Mouse (Mus musculus) midbrain, embryonic 15.5 days (tissue): Measurements from ENCODE around the gene Mia. TPM values are rescaled to one million over a fixed set of nuclear protein-coding genes. Genes with fewer than 3 reads are reported as not detected.

ENCODE experiments used
- ATAC-seq: fragments of 200-750 bp; cut with Nextera tagmentation; replicated peaks from 2 replicates; pipeline ENCODE4 v1.8.0; 2017; ENCODE audit warnings: moderate TSS enrichment
- H3K27ac ChIP-seq: fragments of 300-500 bp; sonication (generic); 2 replicates; pipeline ENCODE4 v1.5.1; 2015; ENCODE audit warnings: mild to moderate bottlenecking, inconsistent platforms
- H3K27me3 ChIP-seq: fragments of 300-500 bp; sonication (generic); replicated peaks from 2 replicates; pipeline ENCODE4 v1.6.1; 2015; ENCODE audit warnings: inconsistent platforms
- H3K36me3 ChIP-seq: fragments of 300-500 bp; sonication (generic); replicated peaks from 2 replicates; pipeline ENCODE4 v1.6.1; 2015; ENCODE audit warnings: inconsistent platforms
- H3K4me1 ChIP-seq: fragments of 300-500 bp; sonication (generic); 2 replicates; pipeline ENCODE4 v1.6.1; 2015; ENCODE audit warnings: inconsistent platforms
- H3K4me2 ChIP-seq: fragments of 300-500 bp; sonication (generic); 2 replicates; pipeline ENCODE4 v1.6.1; 2015; ENCODE audit warnings: inconsistent platforms, mild to moderate bottlenecking, moderate library complexity
- H3K4me3 ChIP-seq: fragments of 300-500 bp; sonication (generic); 2 replicates; pipeline ENCODE4 v1.5.1; 2015; ENCODE audit warnings: mild to moderate bottlenecking, inconsistent platforms
- H3K9ac ChIP-seq: fragments of 300-500 bp; sonication (generic); 2 replicates; pipeline ENCODE4 v1.6.1; 2015; ENCODE audit warnings: mild to moderate bottlenecking, inconsistent platforms
- H3K9me3 ChIP-seq: fragments of 300-500 bp; sonication (generic); 2 replicates; pipeline ENCODE4 v1.6.1; 2016; ENCODE audit warnings: inconsistent platforms
- WGBS: fragments of 180-500 bp; shearing (Covaris S2); methylation state at CpG from one replicate; pipeline ENCODE4 v1.1.7; 2015; ENCODE audit warnings: mixed read lengths; 5-methylcytosine and 5-hydroxymethylcytosine counted together
- polyA plus RNA-seq: library from polyadenylated mRNA; unstranded; fragments of >200 nt; fragmentation: Nextera tagmentation; extraction: Ambion mirVana; gene quantifications from 2 replicates; pipeline ENCODE4 v1.2.1, GENCODE M21; 2015

The Mia gene
- polyA plus RNA-seq, 1 experiment from 2014 or later = 14.0 TPM

DNA sequence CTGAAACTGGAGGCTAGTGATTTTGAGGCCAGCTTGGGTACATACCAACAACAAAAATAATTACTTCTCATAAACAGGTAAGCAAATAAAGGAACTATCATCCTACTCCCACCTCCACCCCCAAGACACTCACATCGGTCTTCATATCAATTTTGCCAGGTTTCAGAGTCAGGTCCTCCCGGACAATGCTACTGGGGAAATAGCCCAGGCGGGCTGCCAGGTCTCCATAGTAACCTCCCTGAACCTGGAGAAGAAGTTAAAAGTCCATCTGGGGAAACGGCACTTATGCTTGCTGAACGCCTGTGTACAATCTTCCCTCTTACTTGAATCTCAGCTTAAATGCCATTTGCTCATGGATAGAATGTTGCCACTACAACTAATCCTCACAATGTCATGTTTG, 921 bp downstream of the Mia start:
- Histone ChIP-seq H3K27ac (peak overlapping the region; percentile 79; the same call in 1 of the 2 replicates), H3K4me1 (peaks cover 20% of the 10 kb centered on the region), H3K27me3 (no peaks in the 10 kb centered on the region), H3K9me3 (no peaks in the 10 kb centered on the region), H3K36me3 (peaks cover 8% of the 10 kb centered on the region; the same call in 1 of the 2 replicates), H3K4me3 (no peak overlapping the region), H3K4me2 (peak overlapping the region; percentile 52; the same call in 1 of the 2 replicates), H3K9ac (no peak overlapping the region)
- no peak for ATAC-seq
- WGBS = 37% methylated on average over 5 of the region's 5 CpGs

DNA sequence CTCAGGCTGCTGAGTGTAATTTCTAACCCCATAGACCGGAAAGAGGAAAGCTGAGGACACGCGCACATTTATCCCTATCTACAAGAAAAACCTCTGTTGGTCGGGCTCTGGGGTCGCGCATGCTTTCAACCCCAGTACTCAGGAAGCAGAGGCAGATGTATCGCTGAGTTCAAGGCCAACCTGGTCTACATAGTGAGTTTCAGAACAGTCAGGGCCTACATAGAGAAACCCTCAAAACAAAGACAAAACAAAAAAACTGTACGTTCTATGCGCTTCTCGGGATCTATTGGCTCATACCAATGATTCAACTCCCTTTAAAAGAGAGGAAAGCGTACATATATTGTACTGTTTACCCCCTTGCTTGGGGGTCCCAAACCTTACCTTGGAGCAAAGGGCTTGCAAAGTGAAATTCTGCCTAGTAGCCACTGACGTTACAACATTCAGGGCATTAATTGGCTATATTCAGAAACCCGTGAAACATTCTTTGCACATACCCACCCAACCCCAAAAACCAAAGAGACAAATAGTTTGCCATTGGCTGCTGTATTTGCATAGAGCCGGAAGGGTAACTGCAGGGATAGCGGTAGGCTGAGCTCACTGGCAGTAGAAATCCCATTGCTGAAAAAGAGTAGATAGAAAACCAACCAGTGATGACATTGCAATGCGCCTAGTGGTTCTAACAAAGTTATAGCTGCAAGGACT, 1.6 kb downstream of the Mia start:
- 46% methylated on average over 16 of the region's 16 CpGs for WGBS
- H3K27me3 ChIP-seq = no peaks in the 10 kb centered on the region
- H3K9ac ChIP-seq = peak overlapping the region; percentile 36
- peaks cover 20% of the 10 kb centered on the region for H3K4me1 ChIP-seq
- H3K4me3 ChIP-seq = peak overlapping the region; percentile 71
- H3K9me3 ChIP-seq = no peaks in the 10 kb centered on the region
- peak overlapping the region; percentile 79 for H3K27ac ChIP-seq
- peak; percentile 15 for ATAC-seq
- H3K4me2 ChIP-seq = peak overlapping the region; percentile 52
- H3K36me3 ChIP-seq = peaks cover 3% of the 10 kb centered on the region; the same call in 1 of the 2 replicates

- peak within 1 kb of the TSS; percentile 91 for H3K27ac ChIP-seq
- peaks cover 2% of the 10 kb centered on the region; the same call in 1 of the 2 replicates for H3K36me3 ChIP-seq
- peaks cover 20% of the 10 kb centered on the region for H3K4me1 ChIP-seq
- H3K4me2 ChIP-seq = peak within 1 kb of the TSS; percentile 52
- ATAC-seq = peak; percentile 98
- under 1% methylated on average over 53 of the region's 53 CpGs for WGBS
- no peaks in the 10 kb centered on the region for H3K9me3 ChIP-seq
- no peaks in the 10 kb centered on the region for H3K27me3 ChIP-seq
- H3K9ac ChIP-seq = peak within 1 kb of the TSS; percentile 47
- H3K4me3 ChIP-seq = peak within 1 kb of the TSS; percentile 71
These were observed 2.4 kb downstream of the Mia start, which contains the start of gene Rab4b for GRCm38 (mm10) chr7:27178324-27179216. TSS of gene Rab4b (minus strand) at chr7:27178896.

- whole genome bisulfite sequencing = 19% methylated on average over 4 of the region's 4 CpGs
- H3K4me1 ChIP-seq = peaks cover 20% of the 10 kb centered on the region
- H3K4me2 ChIP-seq = peak overlapping the region; percentile 52
- peak overlapping the region; percentile 91 for H3K27ac ChIP-seq
- peak; percentile 19 for ATAC-seq
- peak overlapping the region; percentile 47 for H3K9ac ChIP-seq
- peak overlapping the region; percentile 71 for H3K4me3 ChIP-seq
- H3K27me3 ChIP-seq = no peaks in the 10 kb centered on the region
- no peaks in the 10 kb centered on the region for H3K9me3 ChIP-seq
- H3K36me3 ChIP-seq = peaks cover 4% of the 10 kb centered on the region; the same call in 1 of the 2 replicates
These were observed 3.0 kb downstream of the Mia start for GRCm38 (mm10) chr7:27177942-27178323.

DNA sequence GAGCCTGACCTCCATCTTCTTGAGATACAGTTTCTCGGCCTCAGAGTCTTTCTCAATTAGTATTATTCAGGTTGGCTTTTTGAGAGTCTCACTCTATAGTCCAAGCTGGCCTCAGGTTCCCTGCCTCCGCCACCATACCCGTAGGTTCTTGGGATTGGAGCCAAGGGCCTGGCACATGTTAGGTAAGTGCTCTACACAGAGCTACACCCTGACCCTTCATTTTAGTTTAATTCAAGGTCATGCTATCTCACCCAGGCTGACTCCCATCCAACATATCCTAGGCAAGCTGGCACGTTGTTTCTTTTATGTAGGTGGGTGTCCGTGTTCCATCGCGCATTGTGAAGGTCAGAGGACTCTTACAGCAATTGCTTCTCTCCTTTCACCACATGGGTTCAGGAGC, 6.1 kb downstream of the Mia start:
- Histone ChIP-seq H3K4me3 (no peak overlapping the region), H3K9me3 (no peaks in the 10 kb centered on the region), H3K27ac (no peak overlapping the region), H3K4me1 (peaks cover 17% of the 10 kb centered on the region), H3K36me3 (peaks cover 10% of the 10 kb centered on the region; the same call in 1 of the 2 replicates), H3K4me2 (no peak overlapping the region), H3K27me3 (no peaks in the 10 kb centered on the region), H3K9ac (no peak overlapping the region)
- WGBS = 96% methylated on average over 7 of the region's 7 CpGs
- ATAC-seq = no peak

DNA sequence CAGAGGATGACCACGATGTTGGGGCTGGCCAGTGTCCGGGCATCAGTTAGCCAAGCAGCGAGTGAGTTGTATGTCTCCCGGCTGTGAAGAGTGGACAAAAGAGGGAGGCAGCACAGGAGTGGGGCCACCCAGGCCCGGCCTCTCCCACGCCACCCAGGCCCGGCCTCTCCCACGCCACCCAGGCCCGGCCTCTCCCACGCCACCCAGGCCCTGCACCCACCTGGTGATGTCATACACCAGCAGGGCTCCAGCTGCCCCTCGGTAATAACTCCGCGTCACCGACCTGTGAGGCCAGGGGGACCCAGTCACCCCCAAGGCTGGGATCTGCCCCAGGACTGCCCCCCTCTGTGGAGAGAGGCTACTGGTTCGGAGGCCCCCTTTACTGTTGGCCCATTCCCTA, 6.5 kb downstream of the Mia start:
- peaks cover 10% of the 10 kb centered on the region; the same call in 1 of the 2 replicates for H3K36me3 ChIP-seq
- 92% methylated on average over 15 of the region's 15 CpGs for WGBS
- no peak overlapping the region for H3K4me3 ChIP-seq
- peaks cover 13% of the 10 kb centered on the region for H3K4me1 ChIP-seq
- H3K4me2 ChIP-seq = no peak overlapping the region
- ATAC-seq = no peak
- no peak overlapping the region for H3K9ac ChIP-seq
- no peaks in the 10 kb centered on the region for H3K27me3 ChIP-seq
- no peaks in the 10 kb centered on the region for H3K9me3 ChIP-seq
- no peak overlapping the region for H3K27ac ChIP-seq

- no peak for ATAC-seq
- no peak overlapping the region for H3K4me2 ChIP-seq
- WGBS = 85% methylated on average over 3 of the region's 3 CpGs
These were observed 10.0 kb downstream of the Mia start for GRCm38 (mm10) chr7:27170981-27171380.

GRCm38 (mm10) chr7:27168371-27168770, 12.6 kb downstream of the Mia start:
- 97% methylated on average over 5 of the region's 5 CpGs for WGBS
- Histone ChIP-seq H3K27ac (no peak overlapping the region), H3K9ac (no peak overlapping the region), H3K9me3 (no peaks in the 10 kb centered on the region), H3K4me2 (no peak overlapping the region), H3K4me3 (no peak overlapping the region), H3K4me1 (peaks cover 35% of the 10 kb centered on the region), H3K27me3 (no peaks in the 10 kb centered on the region), H3K36me3 (peaks cover 7% of the 10 kb centered on the region; the same call in 1 of the 2 replicates)
- ATAC-seq = no peak

More at GRCm38 (mm10) chr7:27170981-27171380, 10.0 kb downstream of the Mia start:
- no peak overlapping the region for H3K4me3 ChIP-seq
- no peaks in the 10 kb centered on the region for H3K27me3 ChIP-seq
- no peak overlapping the region for H3K27ac ChIP-seq
- peaks cover 10% of the 10 kb centered on the region; the same call in 1 of the 2 replicates for H3K36me3 ChIP-seq
- peaks cover 10% of the 10 kb centered on the region for H3K4me1 ChIP-seq
- H3K9ac ChIP-seq = no peak overlapping the region
- H3K9me3 ChIP-seq = no peaks in the 10 kb centered on the region

GRCm38 (mm10) chr7:27167475-27168094, 13.4 kb downstream of the Mia start:
- peak; percentile 11 for ATAC-seq
- WGBS = 75% methylated on average over 11 of the region's 11 CpGs

GRCm38 (mm10) chr7:27166614-27167474, 14.1 kb downstream of the Mia start, which contains the start of gene Egln2:
TSS of gene Egln2 (minus strand) at chr7:27166802.
- no peaks in the 10 kb centered on the region for H3K36me3 ChIP-seq
- peak; percentile 82 for ATAC-seq
- H3K27me3 ChIP-seq = no peaks in the 10 kb centered on the region
- H3K9me3 ChIP-seq = no peaks in the 10 kb centered on the region
- peak within 1 kb of the TSS; percentile 90 for H3K4me2 ChIP-seq
- peak within 1 kb of the TSS; percentile 85 for H3K4me3 ChIP-seq
- H3K27ac ChIP-seq = peak within 1 kb of the TSS; percentile 99
- peak within 1 kb of the TSS; percentile 90 for H3K9ac ChIP-seq
- WGBS = 1% methylated on average over 43 of the region's 61 CpGs
- peaks cover 50% of the 10 kb centered on the region for H3K4me1 ChIP-seq

More at GRCm38 (mm10) chr7:27167475-27168094, 13.4 kb downstream of the Mia start:
- Histone ChIP-seq H3K4me2 (peak overlapping the region; percentile 90), H3K27me3 (no peaks in the 10 kb centered on the region), H3K4me3 (peak overlapping the region; percentile 85), H3K36me3 (0 out of 2 replicates have a peak, but pooled peaks cover 3% of the 10 kb centered on the region), H3K9ac (peak overlapping the region; percentile 39), H3K27ac (peak overlapping the region; percentile 99), H3K4me1 (peaks cover 42% of the 10 kb centered on the region), H3K9me3 (no peaks in the 10 kb centered on the region)

DNA sequence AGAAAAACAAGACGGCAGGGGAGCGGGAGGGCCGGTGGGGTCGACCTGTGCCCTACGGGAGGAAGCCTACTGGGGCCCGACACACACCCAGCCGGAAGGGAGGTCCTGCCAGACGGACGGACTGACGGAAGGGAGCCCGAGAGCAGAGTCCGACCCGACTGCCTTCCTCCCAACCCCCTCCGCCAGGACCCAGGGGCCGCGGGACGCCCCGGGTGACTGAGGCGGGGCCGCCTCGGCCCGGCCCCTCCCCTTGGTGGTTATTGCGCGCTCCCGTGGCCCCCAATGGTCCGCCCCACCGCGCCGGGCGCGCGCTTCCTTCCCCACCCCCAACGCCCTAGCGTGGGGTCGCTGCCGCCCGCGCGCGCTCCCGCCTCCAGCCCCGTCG, 14.7 kb downstream of the Mia start:
- Histone ChIP-seq H3K9ac (peak overlapping the region; percentile 90), H3K36me3 (no peaks in the 10 kb centered on the region), H3K9me3 (no peaks in the 10 kb centered on the region), H3K27ac (peak overlapping the region; percentile 99), H3K4me1 (peaks cover 56% of the 10 kb centered on the region), H3K4me2 (peak overlapping the region; percentile 90), H3K27me3 (no peaks in the 10 kb centered on the region), H3K4me3 (peak overlapping the region; percentile 85)
- ATAC-seq = peak; percentile 48
- WGBS = 0% methylated on average over 16 of the region's 43 CpGs
